Mouse (Mus musculus) hindbrain, embryonic 11.5 days (tissue): ENCODE measurements at regions not wholly inside any gene's neighbourhood (a gene's known extent, or its start where the extent isn't known, plus 50 kb on each side); places are given as distances from the start of the nearest gene placed in this dataset.
A peak's percentile ranks its signal among the peaks of the same experiment; 100 is the strongest.

Experiments
- ATAC-seq: fragments of 200-750 bp; cut with Nextera tagmentation; 2 replicates; pipeline ENCODE4 v1.8.0; 2017; ENCODE audit warnings: mild to moderate bottlenecking, moderate TSS enrichment, moderate library complexity; ENCODE audit not compliant: low FRiP score
- DNase-seq: peaks from one replicate; pipeline ENCODE4 v3.0.0-alpha.2; 2015; ENCODE audit warnings: low spot score
- H3K27ac ChIP-seq: fragments of 300-500 bp; sonication (generic); 2 replicates; pipeline ENCODE4 v1.5.1; 2014; ENCODE audit warnings: mild to moderate bottlenecking, low read depth, low read length
- H3K27me3 ChIP-seq: fragments of 300-500 bp; sonication (generic); 2 replicates; pipeline ENCODE4 v1.6.1; 2014; ENCODE audit warnings: mild to moderate bottlenecking, low read length, moderate library complexity, mixed read lengths; ENCODE audit not compliant: control insufficient read depth, insufficient read depth
- H3K36me3 ChIP-seq: fragments of 300-500 bp; sonication (generic); 2 replicates; pipeline ENCODE4 v1.6.1; 2014; ENCODE audit warnings: mild to moderate bottlenecking, low read length, moderate library complexity, mixed read lengths; ENCODE audit not compliant: control insufficient read depth, insufficient read depth
- H3K4me1 ChIP-seq: fragments of 300-500 bp; sonication (generic); replicated peaks from 2 replicates; pipeline ENCODE4 v1.6.1; 2014; ENCODE audit warnings: low read length, mixed read lengths; ENCODE audit not compliant: control insufficient read depth, insufficient read depth
- H3K4me2 ChIP-seq: fragments of 300-500 bp; sonication (generic); replicated peaks from 2 replicates; pipeline ENCODE4 v1.6.1; 2014; ENCODE audit warnings: mild to moderate bottlenecking, low read depth, low read length
- H3K4me3 ChIP-seq: fragments of 300-500 bp; sonication (generic); 2 replicates; pipeline ENCODE4 v1.5.1; 2014; ENCODE audit warnings: low read depth, low read length
- H3K9ac ChIP-seq: fragments of 300-500 bp; sonication (generic); 2 replicates; pipeline ENCODE4 v1.6.1; 2014; ENCODE audit warnings: low read depth, low read length
- H3K9me3 ChIP-seq: fragments of 300-500 bp; sonication (generic); 2 replicates; pipeline ENCODE4 v1.6.1; 2016; ENCODE audit warnings: low read length; ENCODE audit not compliant: control insufficient read depth
- WGBS: fragments of 180-500 bp; shearing (Covaris S2); extraction: QIAGEN DNeasy Blood & Tissue Kit; methylation state at CpG from one replicate; pipeline ENCODE4 v1.1.7; 2014; 5-methylcytosine and 5-hydroxymethylcytosine counted together

DNA sequence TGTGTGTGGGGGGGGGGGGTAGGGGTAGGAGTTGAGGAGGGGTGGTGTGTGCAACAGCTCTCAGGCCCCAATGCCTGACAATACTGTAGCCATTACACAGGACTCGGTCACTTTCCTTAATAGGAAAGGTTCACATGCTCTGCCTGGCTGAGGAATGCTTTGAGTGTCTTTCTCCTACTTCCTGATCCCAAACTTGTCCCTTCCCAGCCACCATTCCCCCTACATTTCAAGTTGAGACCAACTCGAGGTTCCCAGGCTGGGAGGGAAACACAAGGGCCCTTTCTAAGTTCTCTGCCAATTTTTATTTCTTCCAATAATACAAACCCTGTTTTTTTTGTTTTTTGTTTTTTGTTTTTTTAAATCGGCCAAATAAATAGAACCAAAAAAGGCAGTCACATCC lies 264.6 kb downstream of the Gm45692 start:
- DNase-seq (no peak), ATAC-seq (no peak)
- no peaks in the 10 kb centered on the region for H3K36me3 ChIP-seq
- H3K4me1 ChIP-seq, result peaks cover 3% of the 10 kb centered on the region; the same call in 1 of the 2 replicates
- H3K4me3 ChIP-seq, result no peak overlapping the region
- H3K4me2 ChIP-seq, result no peak overlapping the region
- WGBS, result 57% methylated on average over 3 of the region's 3 CpGs
- no peaks in the 10 kb centered on the region for H3K27me3 ChIP-seq
- no peaks in the 10 kb centered on the region for H3K9me3 ChIP-seq
- no peak overlapping the region for H3K27ac ChIP-seq
- no peak overlapping the region for H3K9ac ChIP-seq

DNA sequence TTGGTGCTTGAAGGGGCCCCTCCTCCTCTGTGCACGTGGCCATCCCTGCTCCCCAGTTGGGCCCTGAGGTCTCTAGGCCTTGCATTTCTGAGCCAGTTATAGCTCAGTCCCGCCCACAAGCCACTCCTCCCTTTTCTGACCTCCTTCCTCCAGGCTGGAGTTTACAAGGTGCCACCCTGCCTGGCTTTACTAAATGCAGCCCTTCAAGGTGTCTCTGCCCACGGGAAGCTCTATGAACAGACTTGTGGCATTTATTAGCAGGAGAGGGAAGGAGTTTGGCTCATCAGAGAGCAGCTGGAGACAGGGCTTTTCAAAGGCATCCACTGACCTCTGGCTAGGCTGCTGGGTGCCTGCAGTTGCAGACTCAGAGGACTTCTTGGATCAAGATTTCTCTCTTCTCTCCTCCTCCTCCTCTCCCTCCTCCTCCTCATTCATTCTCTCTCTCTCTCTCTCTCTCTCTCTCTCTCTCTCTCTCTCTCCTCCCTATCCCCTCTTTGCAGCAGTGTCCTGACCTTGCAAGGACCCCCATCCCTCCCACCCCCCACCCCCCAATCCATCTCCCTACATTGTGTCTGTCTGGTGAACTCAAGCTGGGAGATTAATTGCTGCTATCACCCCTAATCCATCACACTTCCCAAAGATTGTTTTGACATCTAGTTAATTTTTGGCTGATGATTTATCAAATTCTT lies 265.1 kb downstream of the Gm45692 start:
- H3K27ac ChIP-seq, result peak overlapping the region; percentile 59; the same call in 1 of the 2 replicates
- no peaks in the 10 kb centered on the region for H3K27me3 ChIP-seq
- DNase-seq (peak; percentile 44), ATAC-seq (peak; percentile 86)
- no peaks in the 10 kb centered on the region for H3K9me3 ChIP-seq
- H3K4me3 ChIP-seq, result no peak overlapping the region
- H3K9ac ChIP-seq, result no peak overlapping the region
- WGBS, result 8% methylated on average over 3 of the region's 3 CpGs
- no peak overlapping the region for H3K4me2 ChIP-seq
- H3K36me3 ChIP-seq, result no peaks in the 10 kb centered on the region
- H3K4me1 ChIP-seq, result peaks cover 3% of the 10 kb centered on the region; the same call in 1 of the 2 replicates

DNA sequence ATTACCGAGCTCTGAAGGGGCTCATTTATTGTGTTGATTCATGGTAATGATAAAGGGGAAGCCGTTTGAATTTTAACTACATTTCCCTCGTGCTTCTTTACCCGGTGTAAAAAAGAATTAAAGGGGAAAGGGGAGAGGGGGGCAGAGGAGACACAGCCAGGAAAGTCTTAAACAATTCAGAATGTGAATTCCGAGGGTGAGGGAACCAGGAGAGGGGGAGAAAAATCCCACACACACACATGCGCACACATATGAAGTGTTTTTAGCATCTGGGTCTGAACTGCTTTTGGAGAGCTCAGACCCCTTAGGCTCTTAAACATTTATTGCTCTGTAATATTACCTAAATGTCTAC lies 265.6 kb downstream of the Gm45692 start:
- H3K9ac ChIP-seq, result no peak overlapping the region
- peak; percentile 31 for ATAC-seq
- 18% methylated on average over 6 of the region's 6 CpGs for WGBS
- H3K36me3 ChIP-seq, result no peaks in the 10 kb centered on the region
- no peaks in the 10 kb centered on the region for H3K9me3 ChIP-seq
- no peak for DNase-seq
- no peak overlapping the region for H3K27ac ChIP-seq
- no peaks in the 10 kb centered on the region for H3K27me3 ChIP-seq
- H3K4me2 ChIP-seq, result no peak overlapping the region
- peaks cover 3% of the 10 kb centered on the region; the same call in 1 of the 2 replicates for H3K4me1 ChIP-seq
- no peak overlapping the region for H3K4me3 ChIP-seq

DNA sequence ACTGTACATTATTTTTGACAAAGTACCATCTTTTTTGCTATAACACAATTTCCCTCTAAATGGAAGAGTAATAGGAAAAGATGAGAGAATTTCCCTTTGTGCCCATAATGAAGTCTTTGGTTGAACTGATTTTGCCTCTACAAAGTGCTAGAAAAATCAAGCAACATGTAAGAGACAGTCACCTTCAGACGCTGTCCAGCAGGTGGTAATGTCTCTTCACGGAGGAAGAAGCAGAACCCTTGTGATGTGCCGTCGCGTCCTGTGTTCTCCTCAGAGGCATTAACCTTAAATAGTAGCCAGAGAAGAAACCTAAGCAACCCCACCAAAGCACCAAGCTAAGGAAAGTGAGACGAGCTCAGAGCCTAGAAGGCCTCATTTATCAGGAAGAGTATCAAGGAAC lies 275.7 kb downstream of the Gm45692 start:
- no peak overlapping the region for H3K4me3 ChIP-seq
- WGBS, result 86% methylated on average over 6 of the region's 6 CpGs
- no peaks in the 10 kb centered on the region for H3K4me1 ChIP-seq
- no peak for ATAC-seq
- H3K9me3 ChIP-seq, result no peaks in the 10 kb centered on the region
- no peak overlapping the region for H3K4me2 ChIP-seq
- no peaks in the 10 kb centered on the region for H3K36me3 ChIP-seq
- H3K9ac ChIP-seq, result no peak overlapping the region
- H3K27ac ChIP-seq, result no peak overlapping the region
- no peak for DNase-seq
- H3K27me3 ChIP-seq, result no peaks in the 10 kb centered on the region

DNA sequence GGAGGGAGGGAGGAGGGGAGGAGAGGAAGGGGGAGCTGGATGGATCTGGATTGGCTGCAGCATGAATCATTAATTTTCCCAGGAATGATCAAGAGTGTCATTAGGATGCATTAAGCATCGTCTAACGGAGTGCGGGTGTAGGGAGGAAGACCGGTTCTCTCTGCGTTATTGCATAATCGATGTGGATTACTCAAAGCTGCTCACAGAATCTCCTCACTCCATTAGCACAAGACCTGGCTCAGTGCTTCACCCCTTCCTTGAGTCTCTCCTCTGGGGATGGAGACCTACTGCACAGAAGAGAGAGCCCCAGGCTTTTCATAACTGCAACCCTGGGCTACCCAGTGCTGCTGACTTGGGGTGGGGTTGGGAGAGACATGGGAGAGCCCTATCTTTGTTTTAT lies 300.7 kb downstream of the Gm45692 start:
- H3K36me3 ChIP-seq, result no peaks in the 10 kb centered on the region
- H3K4me1 ChIP-seq, result no peaks in the 10 kb centered on the region
- DNase-seq (no peak), ATAC-seq (peak; percentile 75)
- no peaks in the 10 kb centered on the region for H3K9me3 ChIP-seq
- no peak overlapping the region for H3K4me3 ChIP-seq
- no peaks in the 10 kb centered on the region for H3K27me3 ChIP-seq
- H3K9ac ChIP-seq, result no peak overlapping the region
- WGBS, result 72% methylated on average over 6 of the region's 6 CpGs
- peak overlapping the region; percentile 83 for H3K27ac ChIP-seq
- H3K4me2 ChIP-seq, result no peak overlapping the region

DNA sequence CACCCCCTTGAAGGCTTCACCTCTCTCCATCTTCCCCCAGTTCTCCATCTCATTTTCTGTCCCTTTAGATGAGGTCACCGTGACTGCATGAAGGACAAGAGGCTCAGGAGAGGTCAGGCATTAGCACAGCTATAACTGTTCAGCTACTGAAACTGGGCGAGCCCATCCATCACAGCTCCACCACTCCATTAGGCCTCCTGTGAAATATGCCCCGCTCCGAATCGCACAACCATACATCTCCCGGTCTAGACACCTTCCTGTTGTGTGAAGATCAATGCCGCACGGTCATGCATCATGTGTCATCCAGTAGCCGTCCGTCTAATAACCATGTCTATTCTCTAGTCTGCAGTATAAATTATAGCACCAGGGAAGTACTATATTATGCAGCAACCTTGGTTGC lies 301.2 kb downstream of the Gm45692 start:
- 58% methylated on average over 10 of the region's 10 CpGs for WGBS
- ATAC-seq, result peak; percentile 90

DNA sequence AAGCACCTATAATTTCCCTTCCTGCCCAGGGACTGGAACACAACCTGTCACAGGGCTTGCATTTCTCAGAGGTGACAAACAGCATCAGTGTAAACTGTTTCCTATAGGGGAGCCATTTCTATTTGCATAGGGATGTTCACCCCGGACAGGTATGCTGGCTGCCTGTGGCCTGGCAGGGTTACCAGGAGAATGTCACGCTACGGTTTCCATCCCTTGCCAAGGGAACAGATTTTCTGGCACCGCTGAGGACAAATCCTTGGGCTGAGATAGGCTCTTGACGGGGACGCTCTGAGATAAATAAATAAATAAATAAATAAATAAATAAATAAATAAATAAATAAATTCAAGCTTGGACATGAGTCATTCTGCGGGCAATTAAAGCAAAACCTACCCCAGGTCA lies 308.0 kb downstream of the Gm45692 start:
- DNase-seq, result no peak
- Histone ChIP-seq H3K36me3 (no peaks in the 10 kb centered on the region), H3K9me3 (no peaks in the 10 kb centered on the region), H3K9ac (no peak overlapping the region), H3K4me1 (no peaks in the 10 kb centered on the region), H3K27me3 (no peaks in the 10 kb centered on the region), H3K4me2 (no peak overlapping the region), H3K4me3 (no peak overlapping the region), H3K27ac (no peak overlapping the region)
- ATAC-seq, result no peak
- 97% methylated on average over 7 of the region's 7 CpGs for WGBS

More for the DNA sequence above, 301.2 kb downstream of the Gm45692 start:
- H3K9ac ChIP-seq, result no peak overlapping the region
- H3K4me3 ChIP-seq, result no peak overlapping the region
- no peaks in the 10 kb centered on the region for H3K27me3 ChIP-seq
- H3K4me1 ChIP-seq, result no peaks in the 10 kb centered on the region
- no peak overlapping the region for H3K4me2 ChIP-seq
- H3K36me3 ChIP-seq, result no peaks in the 10 kb centered on the region
- H3K27ac ChIP-seq, result peak overlapping the region; percentile 83
- no peaks in the 10 kb centered on the region for H3K9me3 ChIP-seq
- DNase-seq, result peak; percentile 47

DNA sequence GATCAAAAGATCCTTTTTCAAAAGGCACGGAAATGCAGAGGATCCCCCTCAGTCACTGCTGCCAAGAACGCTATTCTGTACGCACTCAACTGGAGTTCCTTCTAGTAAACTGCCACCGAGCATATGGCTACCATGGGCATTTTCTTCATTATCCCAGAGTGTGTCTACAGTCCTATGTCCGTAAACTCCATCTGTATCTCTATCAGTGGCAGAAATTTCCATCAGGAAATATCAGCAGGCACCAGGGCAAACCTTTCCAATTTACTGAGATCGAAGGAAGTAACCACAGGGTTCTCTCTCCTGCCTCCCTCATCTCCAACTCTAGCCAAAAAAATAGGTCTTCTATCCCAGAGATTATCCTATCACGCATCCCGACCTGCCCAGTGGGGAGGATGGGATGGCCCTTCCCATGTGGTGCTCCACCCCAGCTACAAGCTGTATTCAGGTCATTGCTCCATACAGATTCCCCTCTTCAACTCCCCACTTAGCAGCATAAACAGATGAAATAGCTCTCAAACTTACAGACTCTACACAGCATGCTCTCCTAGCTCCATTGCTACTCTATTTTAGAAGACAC lies 310.5 kb downstream of the Gm45692 start:
- 84% methylated on average over 8 of the region's 8 CpGs for WGBS
- ATAC-seq, result no peak
- Histone ChIP-seq H3K4me1 (no peaks in the 10 kb centered on the region), H3K36me3 (no peaks in the 10 kb centered on the region), H3K4me3 (no peak overlapping the region), H3K9ac (no peak overlapping the region), H3K27ac (no peak overlapping the region), H3K9me3 (no peaks in the 10 kb centered on the region), H3K4me2 (no peak overlapping the region), H3K27me3 (no peaks in the 10 kb centered on the region)
- no peak for DNase-seq
